8 mouse cellular contexts compared by ENCODE assay signal in genomic region chrX:36808318-36808683, GRCm38 (mm10). TPM values are rescaled to one million over a fixed set of nuclear protein-coding genes. Genes with fewer than 3 reads are reported as not detected.
A peak's percentile ranks its signal among the peaks of the same experiment; 100 is the strongest.
DNase-seq lines count a peak whose midpoint lies in the region; ATAC-seq and TF ChIP-seq lines count a peak whose summit lies in the region.

No protein-coding gene starts in this region.

- no peak for TF ChIP-seq POLR2A in kidney, adult 2 months (IDR thresholded peaks at IDR 0.05; ENCODE audit: low read depth, low read length)
- no peak for TF ChIP-seq POLR2A in bone marrow, adult 2 months (IDR thresholded peaks at IDR 0.05; ENCODE audit: borderline replicate concordance, control insufficient read depth, low read depth, low read length)

- peak; percentile 47 for ATAC-seq in hindbrain, embryonic 12.5 days (ENCODE audit: low FRiP score)
- ATAC-seq in midbrain, embryonic 11.5 days (ENCODE audit: low FRiP score), result peak; percentile 22; the same call in 1 of the 2 replicates

- H3K36me3 ChIP-seq in kidney, adult 2 months (ENCODE audit: control insufficient read depth, insufficient read depth, low read length), result no peaks in the 10 kb centered on the region
- H3K36me3 ChIP-seq in hindbrain, embryonic 12.5 days, result no peaks in the 10 kb centered on the region
- no peaks in the 10 kb centered on the region for H3K36me3 ChIP-seq in midbrain, embryonic 11.5 days (ENCODE audit: control insufficient read depth, insufficient read depth, low read length)

- DNase-seq in kidney, adult 2 months, result no peak
- no peak for DNase-seq in kidney, postnatal 25 days
- no peak for DNase-seq in midbrain, embryonic 11.5 days (ENCODE audit: low spot score, missing footprints)
- DNase-seq in adrenal gland, postnatal 36 days, result no peak
- DNase-seq in ovary, postnatal 14 days (ENCODE audit: low spot score), result no peak
- DNase-seq in MN1 (ENCODE audit: low spot score), result no peak

- H3K9ac ChIP-seq in hindbrain, embryonic 12.5 days, result no peak overlapping the region
- no peak overlapping the region for H3K9ac ChIP-seq in midbrain, embryonic 11.5 days (ENCODE audit: low read length)

- H3K4me2 ChIP-seq in hindbrain, embryonic 12.5 days (replicated peaks), result peak overlapping the region; percentile 48
- H3K4me2 ChIP-seq in midbrain, embryonic 11.5 days, result peak overlapping the region; percentile 45; the same call in 1 of the 2 replicates

- no peaks in the 10 kb centered on the region for H3K9me3 ChIP-seq in hindbrain, embryonic 12.5 days (replicated peaks)
- H3K9me3 ChIP-seq in midbrain, embryonic 11.5 days (ENCODE audit: control insufficient read depth, low read length), result no peaks in the 10 kb centered on the region

- H3K4me1 ChIP-seq in kidney, adult 2 months (ENCODE audit: control insufficient read depth, insufficient read depth, low read length), result no peaks in the 10 kb centered on the region; the same call in 1 of the 2 replicates
- no peaks in the 10 kb centered on the region for H3K4me1 ChIP-seq in bone marrow, adult 2 months (ENCODE audit: control insufficient read depth, insufficient read depth, low read length)
- H3K4me1 ChIP-seq in hindbrain, embryonic 12.5 days, result no peaks in the 10 kb centered on the region
- no peaks in the 10 kb centered on the region for H3K4me1 ChIP-seq in midbrain, embryonic 11.5 days (ENCODE audit: control insufficient read depth, insufficient read depth, low read length)

- H3K27ac ChIP-seq in kidney, adult 2 months (ENCODE audit: insufficient read depth, low read depth, low read length), result peak overlapping the region; percentile 32; the same call in 1 of the 2 replicates
- no peak overlapping the region for H3K27ac ChIP-seq in bone marrow, adult 2 months (ENCODE audit: control insufficient read depth, insufficient read depth, low read depth, low read length, poor library complexity)
- H3K27ac ChIP-seq in hindbrain, embryonic 12.5 days, result peak overlapping the region; percentile 84; the same call in 1 of the 2 replicates
- H3K27ac ChIP-seq in midbrain, embryonic 11.5 days (ENCODE audit: low read depth, low read length), result peak overlapping the region; percentile 77; the same call in 1 of the 2 replicates

- H3K4me3 ChIP-seq in kidney, adult 2 months (ENCODE audit: insufficient read depth, low read depth, low read length), result peak overlapping the region; percentile 25; the same call in 1 of the 2 replicates
- peak overlapping the region; percentile 63 for H3K4me3 ChIP-seq in bone marrow, adult 2 months (replicated peaks; ENCODE audit: control insufficient read depth, low read depth, low read length)
- H3K4me3 ChIP-seq in hindbrain, embryonic 12.5 days, result peak overlapping the region; percentile 28; the same call in 1 of the 2 replicates
- H3K4me3 ChIP-seq in midbrain, embryonic 11.5 days (ENCODE audit: low read depth, low read length), result no peak overlapping the region

- no peaks in the 10 kb centered on the region for H3K27me3 ChIP-seq in kidney, adult 2 months (replicated peaks; ENCODE audit: control insufficient read depth, insufficient read depth, low read length)
- no peaks in the 10 kb centered on the region for H3K27me3 ChIP-seq in hindbrain, embryonic 12.5 days
- no peaks in the 10 kb centered on the region for H3K27me3 ChIP-seq in midbrain, embryonic 11.5 days (ENCODE audit: control insufficient read depth, insufficient read depth, low read length)

- WGBS in kidney, adult 2 months, result 42% methylated on average over 6 of the region's 6 CpGs
- 40% methylated on average over 6 of the region's 6 CpGs for WGBS in bone marrow, adult 2 months
- 72% methylated on average over 6 of the region's 6 CpGs for WGBS in hindbrain, embryonic 12.5 days
- WGBS in midbrain, embryonic 11.5 days, result 74% methylated on average over 6 of the region's 6 CpGs

- TF ChIP-seq CTCF in kidney, adult 2 months (conservative IDR thresholded peaks at IDR 0.05; ENCODE audit: insufficient read depth, insufficient read length, low read depth, low read length), result no peak
- no peak for TF ChIP-seq CTCF in bone marrow, adult 2 months (IDR thresholded peaks at IDR 0.05; ENCODE audit: control insufficient read depth, insufficient read depth, low read length)

RNA-seq across cellular contexts. Expression of gene Slc25a5, which starts 12.8 kb away (rescaled TPM):
- polyA plus RNA-seq in kidney, adult 2 months (2012; rRNA removed), result 1,901 and 2,104 TPM in 2 replicates
- 102 and 183 TPM in 2 replicates for polyA plus RNA-seq in bone marrow, adult 2 months (2011; ENCODE audit: insufficient read depth, insufficient read length, low replicate concordance, missing spikeins)
- polyA plus RNA-seq in hindbrain, embryonic 12.5 days (2016; fragmentation: Nextera tagmentation; extraction: Ambion mirVana), result 537 and 566 TPM in 2 replicates
- polyA plus RNA-seq in midbrain, embryonic 11.5 days (2014; fragmentation: Nextera tagmentation; extraction: Ambion mirVana), result 805 and 833 TPM in 2 replicates
- total RNA-seq in adrenal gland, postnatal 36 days (2021), result 100 to 1,000 TPM; 483 to 490 TPM
